Mouse (Mus musculus) small intestine, adult 2 months (tissue): ENCODE data around the gene Grasp.

Source experiments
- CTCF ChIP-seq: fragments of 200-500 bp; IDR thresholded peaks from 2 replicates; pipeline ENCODE4 v1.5.1; 2012; ENCODE audit warnings: low read depth, mild to moderate bottlenecking, control low read depth, inconsistent platforms, low read length, moderate library complexity, mixed read lengths; ENCODE audit not compliant: insufficient replicate concordance, insufficient read length; ENCODE audit errors: extremely low read depth
- POLR2A ChIP-seq: fragments of 200-500 bp; IDR thresholded peaks from 2 replicates; pipeline ENCODE4 v1.6.1; 2012; ENCODE audit warnings: low read depth, mild to moderate bottlenecking, control low read depth, inconsistent platforms, low read length, moderate library complexity

- TF ChIP-seq CTCF: no peak
- no peak for TF ChIP-seq POLR2A
These were observed 31.3 kb upstream of the Grasp start for GRCm38 (mm10) chr15:101192651-101193050.
